Mouse (Mus musculus) stomach, embryonic 14.5 days (tissue): Measurements from ENCODE around the gene Hc. TPM values are rescaled to one million over a fixed set of nuclear protein-coding genes. Genes with fewer than 3 reads are reported as not detected.

Source experiments
- ATAC-seq: fragments of 200-750 bp; cut with Nextera tagmentation; 2 replicates; pipeline ENCODE4 v1.8.0; 2017; ENCODE audit warnings: low read depth, moderate TSS enrichment; ENCODE audit not compliant: insufficient number of reproducible peaks, insufficient read depth, low FRiP score
- H3K27ac ChIP-seq: fragments of 300-500 bp; sonication (generic); 2 replicates; pipeline ENCODE4 v1.5.1; 2014; ENCODE audit warnings: mild to moderate bottlenecking, low read length, moderate library complexity, mixed read lengths
- H3K27me3 ChIP-seq: fragments of 300-500 bp; sonication (generic); 2 replicates; pipeline ENCODE4 v1.6.1; 2014; ENCODE audit warnings: low read length, control low read depth, mixed read lengths; ENCODE audit not compliant: control insufficient read depth, insufficient read depth
- H3K36me3 ChIP-seq: fragments of 300-500 bp; sonication (generic); 2 replicates; pipeline ENCODE4 v1.6.1; 2014; ENCODE audit warnings: mild to moderate bottlenecking, control low read depth, low read length, moderate library complexity, mixed read lengths; ENCODE audit not compliant: control insufficient read depth, insufficient read depth
- H3K4me1 ChIP-seq: fragments of 300-500 bp; sonication (generic); 2 replicates; pipeline ENCODE4 v1.6.1; 2014; ENCODE audit warnings: low read length, control low read depth, mixed read lengths; ENCODE audit not compliant: control insufficient read depth, insufficient read depth
- H3K4me2 ChIP-seq: fragments of 300-500 bp; sonication (generic); replicated peaks from 2 replicates; pipeline ENCODE4 v1.6.1; 2014; ENCODE audit warnings: low read depth, low read length, control low read depth
- H3K4me3 ChIP-seq: fragments of 300-500 bp; sonication (generic); 2 replicates; pipeline ENCODE4 v1.5.1; 2014; ENCODE audit warnings: low read depth, low read length, control low read depth
- H3K9ac ChIP-seq: fragments of 300-500 bp; sonication (generic); replicated peaks from 2 replicates; pipeline ENCODE4 v1.6.1; 2014; ENCODE audit warnings: low read depth, mild to moderate bottlenecking, control low read depth, low read length, moderate library complexity, mixed read lengths
- H3K9me3 ChIP-seq: fragments of 300-500 bp; sonication (generic); 2 replicates; pipeline ENCODE4 v1.6.1; 2016; ENCODE audit warnings: low read depth, low read length, control low read depth; ENCODE audit not compliant: control insufficient read depth
- WGBS: fragments of 180-500 bp; shearing (Covaris S2); extraction: QIAGEN DNeasy Blood & Tissue Kit; methylation state at CpG from one replicate; pipeline ENCODE4 v1.1.7; 2014; 5-methylcytosine and 5-hydroxymethylcytosine counted together
- polyA plus RNA-seq: library from polyadenylated mRNA; unstranded; fragments of >200 nt; fragmentation: Nextera tagmentation; extraction: Ambion mirVana; gene quantifications from 2 replicates; pipeline ENCODE4 v1.2.1, GENCODE M21; 2014

The Hc gene
- polyA plus RNA-seq, 1 experiment from 2014 or later: not detected

DNA sequence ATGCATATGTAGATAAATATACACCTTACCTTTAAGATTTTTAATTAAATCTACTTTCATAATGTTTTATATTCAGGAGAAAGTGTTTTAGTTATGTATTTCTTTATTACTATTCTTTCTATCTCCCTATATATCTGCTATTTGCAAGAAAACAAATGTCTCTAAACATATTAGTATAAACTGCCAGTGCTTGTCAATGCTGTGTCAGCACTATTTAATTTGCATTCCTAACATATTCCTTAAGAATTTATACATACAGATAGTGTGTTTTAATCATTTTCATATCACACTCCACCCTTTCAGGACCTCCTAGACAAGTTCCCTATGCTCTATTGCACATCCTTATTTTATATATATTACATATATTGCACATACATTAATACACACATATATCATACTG, 41.5 kb upstream of the Hc start:
- H3K27ac ChIP-seq: no peak overlapping the region
- no peak overlapping the region for H3K9ac ChIP-seq
- H3K27me3 ChIP-seq: no peaks in the 10 kb centered on the region
- no peak for ATAC-seq
- no peaks in the 10 kb centered on the region for H3K4me1 ChIP-seq
- H3K4me3 ChIP-seq: no peak overlapping the region
- H3K4me2 ChIP-seq: no peak overlapping the region
- no peaks in the 10 kb centered on the region for H3K36me3 ChIP-seq
- H3K9me3 ChIP-seq: no peaks in the 10 kb centered on the region

DNA sequence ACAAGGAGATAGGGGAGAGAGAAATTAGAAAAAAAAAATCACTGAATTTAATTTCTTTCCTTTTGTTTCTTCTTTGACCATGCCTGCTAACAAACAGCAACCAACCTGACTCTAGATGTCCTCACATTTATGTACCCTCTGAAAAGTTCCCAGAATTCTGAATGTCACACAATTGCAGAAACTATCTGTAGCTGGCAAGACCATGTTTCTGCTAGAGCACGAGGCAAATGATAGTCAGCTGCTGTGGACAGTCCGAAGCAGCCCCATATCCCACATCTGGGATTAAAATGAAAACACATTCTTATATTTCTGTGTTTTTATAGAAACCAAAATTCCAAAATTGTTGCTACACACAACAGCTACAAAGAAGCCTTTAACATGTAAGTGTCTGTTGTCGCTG, 40.2 kb upstream of the Hc start, which contains the start of gene AI182371:
Gene AI182371 (minus strand): TSS at position 101 of the 400 bp plus-strand sequence.
- no peaks in the 10 kb centered on the region for H3K9me3 ChIP-seq
- H3K4me1 ChIP-seq: no peaks in the 10 kb centered on the region
- no peak within 1 kb of the TSS for H3K27ac ChIP-seq
- no peak for ATAC-seq
- H3K36me3 ChIP-seq: no peaks in the 10 kb centered on the region
- H3K27me3 ChIP-seq: no peaks in the 10 kb centered on the region
- H3K4me2 ChIP-seq: no peak within 1 kb of the TSS
- WGBS: 92% methylated on average over 3 of the region's 3 CpGs
- no peak within 1 kb of the TSS for H3K9ac ChIP-seq
- H3K4me3 ChIP-seq: no peak within 1 kb of the TSS

DNA sequence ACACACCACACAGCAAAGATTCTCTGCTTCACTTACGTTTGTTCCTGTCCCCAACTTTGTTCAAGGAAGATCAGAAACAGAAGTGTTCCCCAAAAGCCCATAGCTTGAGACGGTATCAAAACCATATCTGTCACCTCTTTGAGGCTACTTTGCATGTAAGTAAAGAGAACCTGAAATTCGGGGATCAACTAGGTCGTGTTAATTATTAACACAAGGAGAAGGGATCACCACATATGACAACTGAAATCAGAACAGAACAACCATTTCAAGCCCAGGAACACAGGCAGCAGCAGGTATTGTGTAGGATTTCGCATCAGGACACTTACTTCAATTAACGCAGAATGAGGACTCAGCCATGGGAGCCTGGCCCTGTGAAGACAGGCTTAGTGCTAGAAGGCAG, 39.3 kb upstream of the Hc start:
- 70% methylated on average over 6 of the region's 6 CpGs for WGBS
- no peak overlapping the region for H3K27ac ChIP-seq
- no peaks in the 10 kb centered on the region for H3K27me3 ChIP-seq
- H3K4me2 ChIP-seq: no peak overlapping the region
- H3K4me3 ChIP-seq: no peak overlapping the region
- no peak for ATAC-seq
- H3K9me3 ChIP-seq: no peaks in the 10 kb centered on the region
- H3K4me1 ChIP-seq: no peaks in the 10 kb centered on the region
- no peaks in the 10 kb centered on the region for H3K36me3 ChIP-seq
- H3K9ac ChIP-seq: no peak overlapping the region

DNA sequence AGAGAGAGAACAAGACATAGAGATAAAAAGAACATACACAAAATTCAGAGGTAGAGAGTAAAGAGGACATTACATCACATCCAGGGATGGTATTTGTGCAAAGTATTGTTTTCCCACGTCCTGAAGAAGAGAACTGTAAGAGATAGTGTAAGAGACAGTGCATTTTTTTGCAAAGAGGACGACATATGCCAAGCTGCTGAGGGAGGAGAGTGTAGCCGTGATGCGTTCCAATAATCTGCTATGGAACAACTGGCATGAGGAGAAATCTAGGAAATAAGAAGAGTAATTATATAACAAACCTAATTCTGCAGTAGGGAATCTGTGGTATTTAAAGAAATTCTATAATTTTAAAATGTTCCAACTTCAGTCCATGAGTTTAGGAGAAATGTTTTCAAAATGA, 26.2 kb upstream of the Hc start:
- Histone ChIP-seq H3K27ac (no peak overlapping the region), H3K36me3 (no peaks in the 10 kb centered on the region), H3K9me3 (no peaks in the 10 kb centered on the region), H3K9ac (no peak overlapping the region), H3K4me3 (no peak overlapping the region), H3K27me3 (no peaks in the 10 kb centered on the region), H3K4me2 (no peak overlapping the region), H3K4me1 (no peaks in the 10 kb centered on the region)
- ATAC-seq: no peak
- WGBS: 72% methylated on average over 4 of the region's 4 CpGs

DNA sequence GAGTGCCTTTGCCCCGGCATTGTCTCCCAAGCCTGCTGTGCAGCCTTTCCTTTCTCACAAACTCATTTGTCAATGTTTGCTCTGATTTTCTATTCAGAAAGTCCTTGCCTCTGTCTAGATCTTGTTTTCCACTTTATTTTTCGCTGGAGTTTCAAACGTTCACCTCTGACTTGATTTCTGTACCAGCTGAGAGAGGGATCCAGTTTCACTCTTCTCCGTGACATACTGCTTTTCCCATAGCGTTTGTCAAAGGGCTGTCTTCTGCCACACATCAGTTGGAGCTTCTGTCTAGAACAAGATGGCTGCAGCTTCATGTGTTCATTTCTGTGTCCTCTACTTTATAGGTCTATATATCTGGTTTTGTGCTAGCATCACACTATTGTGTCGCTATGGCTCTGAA, 17.9 kb upstream of the Hc start:
- H3K4me3 ChIP-seq: no peak overlapping the region
- no peaks in the 10 kb centered on the region for H3K4me1 ChIP-seq
- no peak overlapping the region for H3K9ac ChIP-seq
- H3K27ac ChIP-seq: no peak overlapping the region
- 52% methylated on average over 6 of the region's 6 CpGs for WGBS
- H3K9me3 ChIP-seq: no peaks in the 10 kb centered on the region
- H3K36me3 ChIP-seq: no peaks in the 10 kb centered on the region
- H3K27me3 ChIP-seq: no peaks in the 10 kb centered on the region
- H3K4me2 ChIP-seq: no peak overlapping the region
- no peak for ATAC-seq

DNA sequence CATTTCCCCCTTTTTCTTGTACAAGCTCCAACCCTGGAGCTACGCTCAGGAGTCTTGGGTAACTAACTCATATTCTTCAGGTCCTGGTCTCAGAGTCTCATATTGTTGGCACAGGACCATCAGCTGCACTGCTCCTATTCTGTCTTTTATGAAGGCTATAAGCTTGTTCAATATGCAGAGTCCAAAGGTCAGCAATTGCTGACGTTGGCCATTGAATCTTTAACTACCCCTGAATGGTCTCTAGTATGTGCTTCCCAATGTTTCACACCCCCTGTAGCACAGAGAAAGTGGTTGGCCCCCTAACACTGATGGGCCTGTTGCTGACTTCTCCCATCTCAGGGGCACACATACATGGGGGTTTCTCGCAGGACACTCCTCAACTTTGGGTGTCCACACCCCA, 13.1 kb upstream of the Hc start:
- ATAC-seq: no peak
- H3K4me1 ChIP-seq: no peaks in the 10 kb centered on the region
- no peak overlapping the region for H3K27ac ChIP-seq
- no peaks in the 10 kb centered on the region for H3K36me3 ChIP-seq
- WGBS: 83% methylated on average over 3 of the region's 3 CpGs
- H3K4me2 ChIP-seq: no peak overlapping the region
- H3K9ac ChIP-seq: no peak overlapping the region
- H3K27me3 ChIP-seq: no peaks in the 10 kb centered on the region
- no peak overlapping the region for H3K4me3 ChIP-seq
- no peaks in the 10 kb centered on the region for H3K9me3 ChIP-seq

DNA sequence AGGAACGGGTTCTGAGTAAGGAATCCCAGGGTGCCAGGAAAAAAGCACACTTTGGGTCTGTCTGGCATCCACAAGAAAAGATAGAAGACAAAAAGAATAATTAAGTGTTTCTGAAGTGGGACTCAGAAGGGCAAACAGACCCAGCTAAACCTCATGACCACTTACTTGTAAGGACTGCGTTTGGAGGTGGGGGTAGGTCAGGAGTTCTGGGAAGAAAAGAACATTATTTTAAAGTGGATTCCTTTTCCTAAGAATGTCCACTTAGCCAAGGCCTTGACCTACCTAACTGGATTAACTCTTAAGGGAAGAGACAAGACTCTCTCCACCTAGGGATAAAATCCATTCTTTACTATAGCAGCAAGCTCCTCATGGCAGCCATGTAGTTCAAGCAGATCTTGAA, 11.3 kb upstream of the Hc start:
- Histone ChIP-seq H3K4me1 (no peaks in the 10 kb centered on the region), H3K27ac (no peak overlapping the region), H3K9me3 (no peaks in the 10 kb centered on the region), H3K36me3 (no peaks in the 10 kb centered on the region), H3K9ac (no peak overlapping the region), H3K27me3 (no peaks in the 10 kb centered on the region), H3K4me3 (no peak overlapping the region), H3K4me2 (no peak overlapping the region)
- WGBS: 51% methylated on average over 2 of the region's 2 CpGs
- ATAC-seq: no peak

DNA sequence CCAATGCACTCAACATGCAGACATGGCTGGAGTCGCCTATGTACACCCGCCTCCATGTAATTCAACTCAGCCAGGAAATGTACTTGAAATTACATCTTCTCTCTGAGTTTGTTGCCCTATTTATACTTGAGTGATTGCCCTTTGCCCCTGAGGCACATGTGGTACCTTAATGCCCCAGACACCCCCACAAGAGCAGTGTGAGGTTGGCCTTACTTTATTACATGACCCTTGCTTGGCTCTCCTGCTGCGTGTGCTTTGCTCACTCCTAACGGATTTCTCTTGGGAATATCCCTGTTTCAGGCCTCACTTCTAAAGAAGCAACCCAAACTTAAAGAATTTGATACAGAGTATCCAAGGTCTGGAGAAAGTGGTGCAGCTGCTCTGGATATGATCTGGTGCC, 9.0 kb upstream of the Hc start:
- no peak overlapping the region for H3K4me3 ChIP-seq
- no peaks in the 10 kb centered on the region for H3K4me1 ChIP-seq
- 78% methylated on average over 4 of the region's 4 CpGs for WGBS
- no peaks in the 10 kb centered on the region for H3K9me3 ChIP-seq
- no peaks in the 10 kb centered on the region for H3K27me3 ChIP-seq
- no peak overlapping the region for H3K9ac ChIP-seq
- no peak overlapping the region for H3K27ac ChIP-seq
- ATAC-seq: no peak
- no peak overlapping the region for H3K4me2 ChIP-seq
- no peaks in the 10 kb centered on the region for H3K36me3 ChIP-seq

DNA sequence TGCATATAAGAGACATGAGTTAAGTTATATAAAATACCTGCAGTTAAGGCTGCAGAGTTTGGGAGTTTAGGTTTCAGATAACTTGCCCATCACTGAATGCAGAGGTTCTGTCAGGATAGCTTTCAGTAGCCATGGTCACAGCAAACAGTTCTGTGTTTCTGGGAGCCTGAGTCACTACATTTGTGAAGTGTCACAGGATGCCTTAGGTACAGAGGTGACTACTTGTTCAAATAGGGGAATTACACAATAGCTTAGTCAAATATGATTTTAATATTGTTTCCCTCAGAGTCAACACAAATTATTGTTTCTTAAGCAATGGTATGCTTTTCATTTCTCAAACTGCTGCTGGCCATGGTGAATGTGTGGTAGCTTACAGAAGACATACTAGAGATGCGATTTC, 7.9 kb upstream of the Hc start:
- Histone ChIP-seq H3K27me3 (no peaks in the 10 kb centered on the region), H3K4me3 (no peak overlapping the region), H3K36me3 (no peaks in the 10 kb centered on the region), H3K27ac (no peak overlapping the region), H3K4me2 (no peak overlapping the region), H3K9ac (no peak overlapping the region), H3K4me1 (no peaks in the 10 kb centered on the region), H3K9me3 (no peaks in the 10 kb centered on the region)
- WGBS: 88% methylated on average over 1 of the region's 1 CpGs
- no peak for ATAC-seq
